Mouse (Mus musculus) kidney, postnatal 14 days (tissue): ENCODE data around the gene Dgki.
A peak's percentile ranks its signal among the peaks of the same experiment; 100 is the strongest.

Experiments
- DNase-seq: peaks from one replicate; pipeline ENCODE4 v3.0.0; 2022; ENCODE audit warnings: mixed read lengths

The Dgki gene

GRCm38 (mm10) chr6:37142991-37143866 is 156.8 kb downstream of the Dgki start:
- DNase-seq, result peak; percentile 27

GRCm38 (mm10) chr6:37138816-37139215 is 161.2 kb downstream of the Dgki start:
- DNase-seq, result no peak

GRCm38 (mm10) chr6:37131257-37131656 is 168.7 kb downstream of the Dgki start:
- DNase-seq, result no peak

GRCm38 (mm10) chr6:37120417-37121154 is 179.4 kb downstream of the Dgki start:
- no peak for DNase-seq

- DNase-seq, result no peak
These were observed 180.8 kb downstream of the Dgki start for GRCm38 (mm10) chr6:37119205-37119604.

GRCm38 (mm10) chr6:37113048-37113447 is 186.9 kb downstream of the Dgki start:
- no peak for DNase-seq

GRCm38 (mm10) chr6:37106236-37106635 is 193.7 kb downstream of the Dgki start:
- peak; percentile 6 for DNase-seq

GRCm38 (mm10) chr6:37100413-37100812 is 199.6 kb downstream of the Dgki start:
- DNase-seq, result peak; percentile 19

- peak; percentile 87 for DNase-seq
These were observed 202.4 kb downstream of the Dgki start for GRCm38 (mm10) chr6:37097356-37098155.

- DNase-seq, result peak; percentile 58
These were observed 203.1 kb downstream of the Dgki start for GRCm38 (mm10) chr6:37096840-37097305.

- no peak for DNase-seq
These were observed 210.6 kb downstream of the Dgki start for GRCm38 (mm10) chr6:37089148-37090111.

- DNase-seq, result no peak
These were observed 217.0 kb downstream of the Dgki start for GRCm38 (mm10) chr6:37082990-37083389.

GRCm38 (mm10) chr6:37072401-37073016 is 227.5 kb downstream of the Dgki start:
- DNase-seq, result peak; percentile 41

- peak; percentile 33 for DNase-seq
These were observed 230.0 kb downstream of the Dgki start for GRCm38 (mm10) chr6:37069836-37070600.

- no peak for DNase-seq
These were observed 231.2 kb downstream of the Dgki start for GRCm38 (mm10) chr6:37068737-37069136.

GRCm38 (mm10) chr6:37067357-37067756 is 232.6 kb downstream of the Dgki start:
- DNase-seq, result no peak

- no peak for DNase-seq
These were observed 235.7 kb downstream of the Dgki start for GRCm38 (mm10) chr6:37064214-37064830.

GRCm38 (mm10) chr6:37063266-37063665 is 236.7 kb downstream of the Dgki start:
- DNase-seq, result no peak

GRCm38 (mm10) chr6:37060114-37060513 is 239.9 kb downstream of the Dgki start:
- no peak for DNase-seq

- no peak for DNase-seq
These were observed 242.0 kb downstream of the Dgki start for GRCm38 (mm10) chr6:37057957-37058356.
